Mouse (Mus musculus) forebrain, embryonic 10.5 days (tissue): ENCODE results near the gene Dhx36. TPM values are rescaled to one million over a fixed set of nuclear protein-coding genes. Genes with fewer than 3 reads are reported as not detected.
A peak's percentile ranks its signal among the peaks of the same experiment; 100 is the strongest.

Experiments used
- DNase-seq: peaks from one replicate; pipeline ENCODE4 v3.0.0-alpha.2; 2017; ENCODE audit warnings: low spot score; ENCODE audit errors: extremely low spot score
- H3K27ac ChIP-seq: fragments of 300-500 bp; sonication (generic); 2 replicates; pipeline ENCODE4 v1.5.1; 2016; ENCODE audit warnings: mild to moderate bottlenecking
- H3K27me3 ChIP-seq: fragments of 300-500 bp; sonication (generic); 2 replicates; pipeline ENCODE4 v1.6.1; 2016; ENCODE audit warnings: mild to moderate bottlenecking; ENCODE audit not compliant: poor library complexity, severe bottlenecking
- H3K36me3 ChIP-seq: fragments of 300-500 bp; sonication (generic); replicated peaks from 2 replicates; pipeline ENCODE4 v1.6.1; 2016; ENCODE audit warnings: mild to moderate bottlenecking, moderate library complexity
- H3K4me1 ChIP-seq: fragments of 300-500 bp; sonication (generic); 2 replicates; pipeline ENCODE4 v1.6.1; 2016
- H3K4me3 ChIP-seq: fragments of 300-500 bp; sonication (generic); 2 replicates; pipeline ENCODE4 v1.5.1; 2016; ENCODE audit warnings: mild to moderate bottlenecking, moderate library complexity
- H3K9me3 ChIP-seq: fragments of 300-500 bp; sonication (generic); 2 replicates; pipeline ENCODE4 v1.6.1; 2016; ENCODE audit warnings: mild to moderate bottlenecking, moderate library complexity
- WGBS: fragments of 180-500 bp; shearing (Covaris S2); methylation state at CpG from one replicate; pipeline ENCODE4 v1.1.7; 2016; 5-methylcytosine and 5-hydroxymethylcytosine counted together
- polyA plus RNA-seq: library from polyadenylated mRNA; unstranded; fragments of >200 nt; fragmentation: Nextera tagmentation; extraction: Ambion mirVana; gene quantifications from 2 replicates; pipeline ENCODE4 v1.2.1, GENCODE M21; 2016

Gene Dhx36
- polyA plus RNA-seq = 34.8 and 35.0 TPM in 2 replicates

GRCm38 (mm10) chr3:62506488-62507205 is at the start of gene Dhx36:
Dhx36 (minus strand) TSS chr3:62507004.
- peaks cover 10% of the 10 kb centered on the region for H3K36me3 ChIP-seq
- H3K27me3 ChIP-seq = no peaks in the 10 kb centered on the region
- under 1% methylated on average over 66 of the region's 66 CpGs for WGBS
- no peaks in the 10 kb centered on the region for H3K9me3 ChIP-seq
- H3K4me3 ChIP-seq = peak within 1 kb of the TSS; percentile 92
- H3K27ac ChIP-seq = peak within 1 kb of the TSS; percentile 97
- H3K4me1 ChIP-seq = peaks cover 16% of the 10 kb centered on the region
- peak; percentile 96 for DNase-seq

GRCm38 (mm10) chr3:62527593-62527992 is 20.8 kb upstream of the Dhx36 start:
- 75% methylated on average over 5 of the region's 5 CpGs for WGBS
- DNase-seq = no peak
- H3K27ac ChIP-seq = no peak overlapping the region
- no peak overlapping the region for H3K4me3 ChIP-seq
- H3K4me1 ChIP-seq = no peaks in the 10 kb centered on the region
- H3K27me3 ChIP-seq = no peaks in the 10 kb centered on the region
- H3K36me3 ChIP-seq = no peaks in the 10 kb centered on the region
- no peaks in the 10 kb centered on the region for H3K9me3 ChIP-seq

- Histone ChIP-seq H3K4me1 (no peaks in the 10 kb centered on the region), H3K27me3 (no peaks in the 10 kb centered on the region), H3K9me3 (no peaks in the 10 kb centered on the region), H3K4me3 (no peak overlapping the region), H3K27ac (no peak overlapping the region), H3K36me3 (no peaks in the 10 kb centered on the region)
- DNase-seq = no peak
- 56% methylated on average over 4 of the region's 4 CpGs for WGBS
Measured at GRCm38 (mm10) chr3:62527160-62527559, 20.4 kb upstream of the Dhx36 start.

GRCm38 (mm10) chr3:62507206-62507647 is 423 bp upstream of the Dhx36 start:
- 44% methylated on average over 5 of the region's 5 CpGs for WGBS
- Histone ChIP-seq H3K36me3 (peaks cover 4% of the 10 kb centered on the region), H3K27ac (peak overlapping the region; percentile 97), H3K4me1 (peaks cover 16% of the 10 kb centered on the region), H3K4me3 (peak overlapping the region; percentile 92), H3K27me3 (no peaks in the 10 kb centered on the region), H3K9me3 (no peaks in the 10 kb centered on the region)
- no peak for DNase-seq

- peaks cover 23% of the 10 kb centered on the region for H3K36me3 ChIP-seq
- no peaks in the 10 kb centered on the region for H3K9me3 ChIP-seq
- DNase-seq = no peak
- peak overlapping the region; percentile 92 for H3K4me3 ChIP-seq
- H3K4me1 ChIP-seq = peaks cover 16% of the 10 kb centered on the region
- no peaks in the 10 kb centered on the region for H3K27me3 ChIP-seq
- no peak overlapping the region for H3K27ac ChIP-seq
- WGBS = 82% methylated on average over 5 of the region's 5 CpGs
Measured at GRCm38 (mm10) chr3:62505166-62505900, 1.5 kb downstream of the Dhx36 start.

- Histone ChIP-seq H3K36me3 (peaks cover 76% of the 10 kb centered on the region), H3K27ac (no peak overlapping the region), H3K27me3 (no peaks in the 10 kb centered on the region), H3K4me3 (no peak overlapping the region), H3K9me3 (no peaks in the 10 kb centered on the region), H3K4me1 (no peaks in the 10 kb centered on the region)
- no peak for DNase-seq
- WGBS = 75% methylated on average over 4 of the region's 4 CpGs
Measured at GRCm38 (mm10) chr3:62499327-62499726, 7.5 kb downstream of the Dhx36 start.

GRCm38 (mm10) chr3:62492568-62492967 is 14.2 kb downstream of the Dhx36 start:
- no peak overlapping the region for H3K4me3 ChIP-seq
- H3K9me3 ChIP-seq = no peaks in the 10 kb centered on the region
- 94% methylated on average over 6 of the region's 6 CpGs for WGBS
- H3K4me1 ChIP-seq = no peaks in the 10 kb centered on the region
- no peak overlapping the region for H3K27ac ChIP-seq
- H3K36me3 ChIP-seq = peaks cover 99% of the 10 kb centered on the region
- no peaks in the 10 kb centered on the region for H3K27me3 ChIP-seq
- DNase-seq = no peak

GRCm38 (mm10) chr3:62484340-62484739 is 22.5 kb downstream of the Dhx36 start:
- H3K4me1 ChIP-seq = no peaks in the 10 kb centered on the region
- H3K27ac ChIP-seq = no peak overlapping the region
- H3K9me3 ChIP-seq = no peaks in the 10 kb centered on the region
- H3K36me3 ChIP-seq = peaks cover 100% of the 10 kb centered on the region
- no peaks in the 10 kb centered on the region for H3K27me3 ChIP-seq
- 91% methylated on average over 2 of the region's 2 CpGs for WGBS
- no peak overlapping the region for H3K4me3 ChIP-seq
- no peak for DNase-seq

- Histone ChIP-seq H3K9me3 (no peaks in the 10 kb centered on the region), H3K4me3 (no peak overlapping the region), H3K27me3 (no peaks in the 10 kb centered on the region), H3K4me1 (no peaks in the 10 kb centered on the region), H3K27ac (no peak overlapping the region), H3K36me3 (peaks cover 98% of the 10 kb centered on the region)
- no peak for DNase-seq
- WGBS = 92% methylated on average over 1 of the region's 1 CpGs
Measured at GRCm38 (mm10) chr3:62470179-62470578, 36.6 kb downstream of the Dhx36 start.

- no peaks in the 10 kb centered on the region for H3K9me3 ChIP-seq
- no peaks in the 10 kb centered on the region for H3K4me1 ChIP-seq
- no peak overlapping the region for H3K4me3 ChIP-seq
- no peaks in the 10 kb centered on the region for H3K27me3 ChIP-seq
- WGBS = 92% methylated on average over 3 of the region's 3 CpGs
- no peak overlapping the region for H3K27ac ChIP-seq
- no peak for DNase-seq
- H3K36me3 ChIP-seq = peaks cover 98% of the 10 kb centered on the region
Measured at GRCm38 (mm10) chr3:62464276-62464675, 42.5 kb downstream of the Dhx36 start.

GRCm38 (mm10) chr3:62459483-62459882 is 47.3 kb downstream of the Dhx36 start:
- no peak overlapping the region for H3K4me3 ChIP-seq
- peaks cover 16% of the 10 kb centered on the region for H3K4me1 ChIP-seq
- DNase-seq = no peak
- H3K9me3 ChIP-seq = no peaks in the 10 kb centered on the region
- H3K27ac ChIP-seq = no peak overlapping the region
- no peaks in the 10 kb centered on the region for H3K27me3 ChIP-seq
- WGBS = 81% methylated on average over 6 of the region's 6 CpGs
- peaks cover 53% of the 10 kb centered on the region for H3K36me3 ChIP-seq

GRCm38 (mm10) chr3:62458284-62459013 is 48.4 kb downstream of the Dhx36 start:
- no peak overlapping the region for H3K27ac ChIP-seq
- peak; percentile 40 for DNase-seq
- H3K9me3 ChIP-seq = no peaks in the 10 kb centered on the region
- no peak overlapping the region for H3K4me3 ChIP-seq
- H3K4me1 ChIP-seq = peaks cover 27% of the 10 kb centered on the region
- peaks cover 42% of the 10 kb centered on the region for H3K36me3 ChIP-seq
- no peaks in the 10 kb centered on the region for H3K27me3 ChIP-seq
- WGBS = 50% methylated on average over 6 of the region's 6 CpGs
